Mouse (Mus musculus) limb, embryonic 14.5 days (tissue): ENCODE results near the gene Grhl1. TPM values are rescaled to one million over a fixed set of nuclear protein-coding genes. Genes with fewer than 3 reads are reported as not detected.
A peak's percentile ranks its signal among the peaks of the same experiment; 100 is the strongest.
"Not testable (repeated sequence)": the region's sequence is repeated elsewhere in the genome, so short reads cannot be mapped to it uniquely, and the experiment has no call there.

Source experiments
- ATAC-seq: fragments of 200-750 bp; cut with Nextera tagmentation; 2 replicates; pipeline ENCODE4 v1.8.0; 2017; ENCODE audit warnings: low read depth, moderate number of reproducible peaks, moderate TSS enrichment; ENCODE audit not compliant: low FRiP score
- DNase-seq: peaks from one replicate; pipeline ENCODE4 v3.0.0-alpha.2; 2015; ENCODE audit warnings: low spot score
- H3K27ac ChIP-seq: fragments of 300-500 bp; sonication (generic); replicated peaks from 2 replicates; pipeline ENCODE4 v1.5.1; 2014; ENCODE audit warnings: low read depth, mild to moderate bottlenecking, low read length, moderate library complexity, mixed read lengths
- H3K27me3 ChIP-seq: fragments of 300-500 bp; sonication (generic); 2 replicates; pipeline ENCODE4 v1.6.1; 2014; ENCODE audit warnings: low read length, mixed read lengths; ENCODE audit not compliant: control insufficient read depth, insufficient read depth
- H3K36me3 ChIP-seq: fragments of 300-500 bp; sonication (generic); 2 replicates; pipeline ENCODE4 v1.6.1; 2014; ENCODE audit warnings: mild to moderate bottlenecking, low read length, moderate library complexity, mixed read lengths; ENCODE audit not compliant: control insufficient read depth, insufficient read depth
- H3K4me1 ChIP-seq: fragments of 300-500 bp; sonication (generic); 2 replicates; pipeline ENCODE4 v1.6.1; 2014; ENCODE audit warnings: antibody characterized with exemption, low read length, mixed read lengths; ENCODE audit not compliant: control insufficient read depth, insufficient read depth
- H3K4me2 ChIP-seq: fragments of 300-500 bp; sonication (generic); replicated peaks from 2 replicates; pipeline ENCODE4 v1.6.1; 2014; ENCODE audit warnings: low read depth, mild to moderate bottlenecking, low read length, moderate library complexity; ENCODE audit not compliant: severe bottlenecking
- H3K4me3 ChIP-seq: fragments of 300-500 bp; sonication (generic); replicated peaks from 2 replicates; pipeline ENCODE4 v1.5.1; 2014; ENCODE audit warnings: low read length
- H3K9ac ChIP-seq: fragments of 300-500 bp; sonication (generic); 2 replicates; pipeline ENCODE4 v1.6.1; 2014; ENCODE audit warnings: mild to moderate bottlenecking, low read depth, low read length, moderate library complexity; ENCODE audit not compliant: severe bottlenecking
- H3K9me3 ChIP-seq: fragments of 300-500 bp; sonication (generic); 2 replicates; pipeline ENCODE4 v1.6.1; 2016; ENCODE audit warnings: low read length; ENCODE audit not compliant: control insufficient read depth
- POLR2A ChIP-seq: fragments of 200-500 bp; IDR thresholded peaks from 2 replicates; pipeline ENCODE4 v1.8.0; 2012; ENCODE audit warnings: inconsistent platforms, mild to moderate bottlenecking, moderate library complexity, borderline replicate concordance; ENCODE audit not compliant: insufficient read depth, insufficient read length; ENCODE audit errors: extremely low read depth
- WGBS: fragments of 180-500 bp; shearing (Covaris S2); extraction: QIAGEN DNeasy Blood & Tissue Kit; methylation state at CpG from one replicate; pipeline ENCODE4 v1.1.7; 2014; 5-methylcytosine and 5-hydroxymethylcytosine counted together
- polyA plus RNA-seq, 2 experiments: library from polyadenylated mRNA; depleted of rRNA in 1 of 2; stranded (reverse) in 1 of 2; unstranded in 1 of 2; fragments of >200 nt; fragmentation: Nextera tagmentation in 1 of 2; extraction: Ambion mirVana in 1 of 2; gene quantifications; 2 replicates each; pipeline versions ENCODE4 v1.2.1 to v1.2.3; 2012 to 2014

Gene Grhl1
- polyA plus RNA-seq (2012; rRNA removed), result 7.6 and 10.6 TPM in 2 replicates
- 18.5 and 22.7 TPM in 2 replicates for polyA plus RNA-seq (2014; fragmentation: Nextera tagmentation; extraction: Ambion mirVana)

GRCm38 (mm10) chr12:24571523-24572392, at the start of gene Grhl1:
TSS of gene Grhl1 (plus strand) at chr12:24572283.
- no peak within 1 kb of the TSS for H3K27ac ChIP-seq
- TF ChIP-seq POLR2A, result no peak

DNA sequence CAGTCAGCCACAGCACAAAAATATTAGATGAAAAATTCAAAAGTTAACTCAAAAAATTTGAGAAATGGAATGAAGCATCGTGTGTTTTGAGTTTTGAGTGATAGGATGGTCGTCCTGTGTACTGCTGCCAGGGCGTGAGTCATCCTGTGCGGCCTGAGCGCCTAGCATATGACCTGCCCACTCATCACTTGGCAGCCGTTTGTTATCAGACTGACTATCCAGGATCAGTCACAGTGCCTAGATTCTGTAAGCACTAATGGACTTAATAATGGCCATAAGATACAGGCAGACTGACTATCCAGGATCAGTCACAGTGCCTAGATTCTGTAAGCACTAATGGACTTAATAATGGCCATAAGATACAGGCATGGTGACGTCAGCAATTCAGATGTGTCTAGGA, 47.0 kb upstream of the Grhl1 start:
- not testable (repeated sequence) for H3K9ac ChIP-seq, ATAC-seq, H3K9me3 ChIP-seq, H3K4me3 ChIP-seq, H3K27me3 ChIP-seq, H3K4me1 ChIP-seq, H3K4me2 ChIP-seq, H3K27ac ChIP-seq, DNase-seq
- 88% methylated on average over 7 of the region's 7 CpGs for WGBS
- peaks cover 24% of the 10 kb centered on the region for H3K36me3 ChIP-seq

More at GRCm38 (mm10) chr12:24571523-24572392, at the start of gene Grhl1:
- Histone ChIP-seq H3K36me3 (no peaks in the 10 kb centered on the region), H3K4me2 (peak within 1 kb of the TSS; percentile 82), H3K4me3 (peak within 1 kb of the TSS; percentile 59), H3K9ac (peak within 1 kb of the TSS; percentile 50), H3K9me3 (no peaks in the 10 kb centered on the region), H3K4me1 (peaks cover 14% of the 10 kb centered on the region), H3K27me3 (peaks cover 21% of the 10 kb centered on the region)
- 3% methylated on average over 27 of the region's 64 CpGs for WGBS
- DNase-seq, result peak; percentile 91
- ATAC-seq, result peak; percentile 99

GRCm38 (mm10) chr12:24536390-24536789, 35.7 kb upstream of the Grhl1 start:
- H3K27me3 ChIP-seq, result no peaks in the 10 kb centered on the region
- TF ChIP-seq POLR2A, result no peak
- no peaks in the 10 kb centered on the region for H3K4me1 ChIP-seq
- H3K27ac ChIP-seq, result 0 out of 2 replicates have a peak overlapping the region, but pooled peaks have one; percentile 19
- H3K9ac ChIP-seq, result no peak overlapping the region
- H3K36me3 ChIP-seq, result no peaks in the 10 kb centered on the region; the same call in 1 of the 2 replicates
- no peak for DNase-seq
- H3K4me2 ChIP-seq, result no peak overlapping the region
- H3K9me3 ChIP-seq, result no peaks in the 10 kb centered on the region
- ATAC-seq, result no peak
- no peak overlapping the region for H3K4me3 ChIP-seq
- 65% methylated on average over 5 of the region's 5 CpGs for WGBS

DNA sequence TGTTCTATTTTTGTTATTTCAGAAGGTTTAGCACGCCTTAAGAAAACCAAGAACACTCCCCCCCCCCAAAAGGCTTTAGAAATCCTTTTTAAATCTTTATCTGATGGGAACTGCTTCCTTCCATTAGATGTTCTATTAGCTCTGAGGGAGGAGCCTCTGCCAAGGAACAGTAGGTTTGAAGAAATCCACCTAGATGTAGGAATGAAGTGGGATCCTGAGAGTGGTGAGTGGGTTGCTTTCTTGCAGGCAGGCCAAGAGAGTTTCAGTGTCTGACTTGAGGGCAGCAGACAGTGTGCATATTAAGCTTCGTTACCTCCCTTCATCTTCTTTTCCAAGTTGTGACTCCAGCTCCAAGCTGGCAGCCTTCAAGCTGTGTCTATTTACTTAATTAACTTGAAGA, 34.9 kb upstream of the Grhl1 start:
- no peak overlapping the region for H3K27ac ChIP-seq

GRCm38 (mm10) chr12:24537965-24538364, 34.1 kb upstream of the Grhl1 start:
- DNase-seq (no peak), ATAC-seq (no peak)
- Histone ChIP-seq H3K9me3 (no peaks in the 10 kb centered on the region), H3K27ac (no peak overlapping the region), H3K4me3 (no peak overlapping the region), H3K27me3 (no peaks in the 10 kb centered on the region), H3K9ac (no peak overlapping the region), H3K4me2 (no peak overlapping the region), H3K4me1 (no peaks in the 10 kb centered on the region), H3K36me3 (no peaks in the 10 kb centered on the region; the same call in 1 of the 2 replicates)
- no peak for TF ChIP-seq POLR2A
- 87% methylated on average over 4 of the region's 4 CpGs for WGBS

More for the DNA sequence above, 34.9 kb upstream of the Grhl1 start:
- no peaks in the 10 kb centered on the region for H3K4me1 ChIP-seq
- ATAC-seq (no peak), DNase-seq (no peak)
- no peak for TF ChIP-seq POLR2A
- no peaks in the 10 kb centered on the region for H3K9me3 ChIP-seq
- no peak overlapping the region for H3K4me2 ChIP-seq
- no peak overlapping the region for H3K9ac ChIP-seq
- WGBS, result 78% methylated on average over 2 of the region's 2 CpGs
- H3K27me3 ChIP-seq, result no peaks in the 10 kb centered on the region
- no peaks in the 10 kb centered on the region; the same call in 1 of the 2 replicates for H3K36me3 ChIP-seq
- H3K4me3 ChIP-seq, result no peak overlapping the region
